Mouse (Mus musculus) midbrain, postnatal 0 days (tissue): ENCODE measurements around the gene Ccdc73. TPM values are rescaled to one million over a fixed set of nuclear protein-coding genes. Genes with fewer than 3 reads are reported as not detected.

Source experiments
- ATAC-seq: fragments of 200-750 bp; cut with Nextera tagmentation; 2 replicates; pipeline ENCODE4 v1.8.0; 2017; ENCODE audit warnings: moderate number of reproducible peaks, mild to moderate bottlenecking, moderate TSS enrichment, moderate library complexity; ENCODE audit not compliant: low FRiP score
- DNase-seq: peaks from one replicate; pipeline ENCODE4 v3.0.0-alpha.2; 2015; ENCODE audit warnings: low spot score
- H3K27ac ChIP-seq: fragments of 300-500 bp; sonication (generic); 2 replicates; pipeline ENCODE4 v1.5.1; 2014; ENCODE audit warnings: low read depth, mild to moderate bottlenecking, low read length, mixed read lengths
- H3K27me3 ChIP-seq: fragments of 300-500 bp; sonication (generic); 2 replicates; pipeline ENCODE4 v1.6.1; 2014; ENCODE audit warnings: low read length, control low read depth, mixed read lengths; ENCODE audit not compliant: insufficient read depth
- H3K36me3 ChIP-seq: fragments of 300-500 bp; sonication (generic); 2 replicates; pipeline ENCODE4 v1.6.1; 2014; ENCODE audit warnings: low read length, control low read depth, mixed read lengths; ENCODE audit not compliant: insufficient read depth
- H3K4me1 ChIP-seq: fragments of 300-500 bp; sonication (generic); 2 replicates; pipeline ENCODE4 v1.6.1; 2014; ENCODE audit warnings: mild to moderate bottlenecking, control low read depth, antibody characterized with exemption, low read length, mixed read lengths; ENCODE audit not compliant: insufficient read depth
- H3K4me2 ChIP-seq: fragments of 300-500 bp; sonication (generic); 2 replicates; pipeline ENCODE4 v1.6.1; 2014; ENCODE audit warnings: low read depth, mild to moderate bottlenecking, low read length, mixed read lengths; ENCODE audit not compliant: poor library complexity, severe bottlenecking
- H3K4me3 ChIP-seq: fragments of 300-500 bp; sonication (generic); 2 replicates; pipeline ENCODE4 v1.5.1; 2014; ENCODE audit warnings: low read depth, mild to moderate bottlenecking, low read length, moderate library complexity
- H3K9ac ChIP-seq: fragments of 300-500 bp; sonication (generic); replicated peaks from 2 replicates; pipeline ENCODE4 v1.6.1; 2014; ENCODE audit warnings: mild to moderate bottlenecking, low read length, moderate library complexity, mixed read lengths; ENCODE audit not compliant: poor library complexity, severe bottlenecking
- H3K9me3 ChIP-seq: fragments of 300-500 bp; sonication (generic); 2 replicates; pipeline ENCODE4 v1.6.1; 2016; ENCODE audit warnings: low read length, control low read depth
- CTCF ChIP-seq: IDR thresholded peaks from 2 replicates; pipeline ENCODE4 v1.5.1; 2016; ENCODE audit warnings: antibody characterized with exemption, mild to moderate bottlenecking
- WGBS: fragments of 180-500 bp; shearing (Covaris S2); extraction: QIAGEN DNeasy Blood & Tissue Kit; methylation state at CpG from one replicate; pipeline ENCODE4 v1.1.7; 2014; 5-methylcytosine and 5-hydroxymethylcytosine counted together
- polyA plus RNA-seq: library from polyadenylated mRNA; unstranded; fragments of >200 nt; fragmentation: Nextera tagmentation; extraction: Ambion mirVana; gene quantifications from 2 replicates; pipeline ENCODE4 v1.2.1, GENCODE M21; 2015
- total RNA-seq: library from RNA; depleted of rRNA; stranded (reverse); fragments of >200 nt; gene quantifications from 2 replicates; pipeline ENCODE4 v1.2.3, GENCODE M21; 2014

Gene Ccdc73
- total and polyA plus RNA-seq, 2 experiments from 2014 or later: 0.71 to 4.5 TPM

- 0 out of 2 replicates have a peak, but pooled peaks have one; percentile 58 for ATAC-seq
- DNase-seq: peak; percentile 92
- WGBS: 19% methylated on average over 10 of the region's 10 CpGs
- TF ChIP-seq CTCF: peak; percentile 96
- no peaks in the 10 kb centered on the region for H3K36me3 ChIP-seq
- H3K27ac ChIP-seq: no peak overlapping the region
- H3K4me3 ChIP-seq: no peak overlapping the region
- no peak overlapping the region for H3K9ac ChIP-seq
- H3K9me3 ChIP-seq: no peaks in the 10 kb centered on the region
- H3K4me1 ChIP-seq: no peaks in the 10 kb centered on the region
- H3K27me3 ChIP-seq: no peaks in the 10 kb centered on the region
- H3K4me2 ChIP-seq: no peak overlapping the region
Observed at GRCm38 (mm10) chr2:104887882-104888566, 20.4 kb downstream of the Ccdc73 start.

- H3K4me2 ChIP-seq: no peak overlapping the region
- no peak overlapping the region for H3K4me3 ChIP-seq
- no peak overlapping the region for H3K27ac ChIP-seq
- no peak overlapping the region for H3K9ac ChIP-seq
- 90% methylated on average over 2 of the region's 2 CpGs for WGBS
- H3K4me1 ChIP-seq: no peaks in the 10 kb centered on the region
- no peak for TF ChIP-seq CTCF
- H3K36me3 ChIP-seq: no peaks in the 10 kb centered on the region
- H3K9me3 ChIP-seq: no peaks in the 10 kb centered on the region
- DNase-seq (no peak), ATAC-seq (no peak)
- no peaks in the 10 kb centered on the region for H3K27me3 ChIP-seq
Observed at GRCm38 (mm10) chr2:104899975-104900374, 32.4 kb downstream of the Ccdc73 start.

- 89% methylated on average over 3 of the region's 3 CpGs for WGBS
- no peak for ATAC-seq
- no peaks in the 10 kb centered on the region for H3K9me3 ChIP-seq
Observed at GRCm38 (mm10) chr2:104915709-104916108, 48.1 kb downstream of the Ccdc73 start.

DNA sequence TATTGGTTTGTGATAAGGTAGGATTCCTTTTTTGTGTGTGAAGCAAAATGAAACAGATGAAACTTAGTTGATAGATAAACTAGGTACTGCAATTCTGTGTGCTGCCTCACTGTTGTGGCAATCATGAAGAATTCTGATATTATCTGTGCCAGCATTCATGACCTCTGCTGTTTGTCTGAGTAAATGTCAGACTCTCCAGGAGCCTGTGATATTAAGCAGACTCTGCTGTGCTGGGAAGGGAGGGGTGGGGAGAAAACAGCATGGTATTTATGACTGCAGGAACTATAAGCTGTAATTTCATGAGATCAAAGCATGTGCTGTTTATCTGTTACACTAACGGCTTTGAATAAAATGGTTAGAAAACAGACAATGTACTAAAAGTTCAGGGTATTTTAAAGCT is 96.9 kb downstream of the Ccdc73 start:
- H3K4me2 ChIP-seq: no peak overlapping the region
- no peaks in the 10 kb centered on the region for H3K27me3 ChIP-seq
- no peak overlapping the region for H3K9ac ChIP-seq
- no peaks in the 10 kb centered on the region for H3K9me3 ChIP-seq
- H3K36me3 ChIP-seq: no peaks in the 10 kb centered on the region
- 66% methylated on average over 1 of the region's 1 CpGs for WGBS
- DNase-seq (no peak), ATAC-seq (no peak)
- TF ChIP-seq CTCF: no peak
- no peak overlapping the region for H3K27ac ChIP-seq
- no peaks in the 10 kb centered on the region for H3K4me1 ChIP-seq
- H3K4me3 ChIP-seq: no peak overlapping the region

More at GRCm38 (mm10) chr2:104915709-104916108, 48.1 kb downstream of the Ccdc73 start:
- TF ChIP-seq CTCF: no peak
- DNase-seq: no peak
- Histone ChIP-seq H3K36me3 (no peaks in the 10 kb centered on the region), H3K27me3 (no peaks in the 10 kb centered on the region), H3K4me3 (no peak overlapping the region), H3K9ac (no peak overlapping the region), H3K4me1 (no peaks in the 10 kb centered on the region), H3K4me2 (no peak overlapping the region), H3K27ac (no peak overlapping the region)

GRCm38 (mm10) chr2:104981712-104982111 is 114.1 kb downstream of the Ccdc73 start:
- Histone ChIP-seq H3K9me3 (no peaks in the 10 kb centered on the region), H3K27ac (no peak overlapping the region), H3K27me3 (no peaks in the 10 kb centered on the region), H3K4me2 (no peak overlapping the region), H3K36me3 (no peaks in the 10 kb centered on the region), H3K9ac (no peak overlapping the region), H3K4me3 (no peak overlapping the region), H3K4me1 (no peaks in the 10 kb centered on the region)
- no peak for TF ChIP-seq CTCF
- 3% methylated on average over 2 of the region's 2 CpGs for WGBS
- no peak for DNase-seq
- ATAC-seq: no peak

DNA sequence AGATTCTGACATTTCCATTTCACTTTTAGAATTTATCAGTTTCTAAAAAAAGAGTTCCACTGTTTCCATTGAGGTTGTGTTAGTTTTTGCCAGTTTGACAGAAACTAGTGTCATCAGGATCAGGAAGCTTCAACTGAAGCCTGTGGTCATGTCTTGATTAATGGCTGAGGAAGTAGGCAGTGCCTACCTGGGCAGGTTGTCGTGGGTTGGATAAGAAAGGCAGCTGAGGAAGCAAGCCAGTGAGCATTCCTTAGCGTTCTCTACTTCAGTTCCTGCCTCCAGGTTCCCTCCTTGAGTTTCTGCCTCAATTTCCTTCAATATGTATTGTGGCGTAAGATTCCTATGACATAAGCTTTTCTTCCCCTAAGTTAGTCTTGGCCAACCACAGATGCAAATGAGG is 118.2 kb downstream of the Ccdc73 start:
- H3K27ac ChIP-seq: no peak overlapping the region
- H3K36me3 ChIP-seq: no peaks in the 10 kb centered on the region
- WGBS: 60% methylated on average over 3 of the region's 3 CpGs
- H3K4me3 ChIP-seq: no peak overlapping the region
- no peak for TF ChIP-seq CTCF
- no peaks in the 10 kb centered on the region for H3K9me3 ChIP-seq
- H3K4me1 ChIP-seq: no peaks in the 10 kb centered on the region
- DNase-seq: no peak
- no peaks in the 10 kb centered on the region for H3K27me3 ChIP-seq
- no peak overlapping the region for H3K4me2 ChIP-seq
- H3K9ac ChIP-seq: no peak overlapping the region
- no peak for ATAC-seq
